Mouse (Mus musculus) forebrain, postnatal 0 days (tissue): ENCODE data around the gene Mpp4. TPM values are rescaled to one million over a fixed set of nuclear protein-coding genes. Genes with fewer than 3 reads are reported as not detected.

Experiments
- ATAC-seq: fragments of 200-750 bp; cut with Nextera tagmentation; 2 replicates; pipeline ENCODE4 v1.8.0; 2017; ENCODE audit warnings: mild to moderate bottlenecking, moderate library complexity
- DNase-seq: peaks from one replicate; pipeline ENCODE4 v3.0.0-alpha.2; 2015
- H3K27ac ChIP-seq: fragments of 300-500 bp; sonication (generic); 2 replicates; pipeline ENCODE4 v1.5.1; 2014; ENCODE audit warnings: low read depth, mild to moderate bottlenecking, antibody characterized with exemption, low read length, moderate library complexity, mixed read lengths
- H3K27me3 ChIP-seq: fragments of 300-500 bp; sonication (generic); 2 replicates; pipeline ENCODE4 v1.6.1; 2014; ENCODE audit warnings: mild to moderate bottlenecking, low read length, mixed read lengths; ENCODE audit not compliant: insufficient read depth
- H3K36me3 ChIP-seq: fragments of 300-500 bp; sonication (generic); 2 replicates; pipeline ENCODE4 v1.6.1; 2014; ENCODE audit warnings: mild to moderate bottlenecking, moderate library complexity; ENCODE audit not compliant: insufficient read depth
- H3K4me1 ChIP-seq: fragments of 300-500 bp; sonication (generic); 2 replicates; pipeline ENCODE4 v1.6.1; 2014; ENCODE audit warnings: antibody characterized with exemption; ENCODE audit not compliant: insufficient read depth
- H3K4me2 ChIP-seq: fragments of 300-500 bp; sonication (generic); 2 replicates; pipeline ENCODE4 v1.6.1; 2014; ENCODE audit warnings: low read depth, mild to moderate bottlenecking, moderate library complexity
- H3K4me3 ChIP-seq: fragments of 300-500 bp; sonication (generic); 2 replicates; pipeline ENCODE4 v1.5.1; 2014; ENCODE audit warnings: low read depth, low read length, mixed read lengths
- H3K9ac ChIP-seq: fragments of 300-500 bp; sonication (generic); 2 replicates; pipeline ENCODE4 v1.6.1; 2014; ENCODE audit warnings: mild to moderate bottlenecking
- H3K9me3 ChIP-seq: fragments of 300-500 bp; sonication (generic); 2 replicates; pipeline ENCODE4 v1.6.1; 2016; ENCODE audit warnings: low read length
- CTCF ChIP-seq: sonication (generic); IDR thresholded peaks from 2 replicates; pipeline ENCODE4 v1.5.1; 2016; ENCODE audit warnings: antibody characterized with exemption, control low read depth, low read depth
- WGBS: fragments of 180-500 bp; shearing (Covaris S2); extraction: QIAGEN DNeasy Blood & Tissue Kit; methylation state at CpG from one replicate; pipeline ENCODE4 v1.1.7; 2014; 5-methylcytosine and 5-hydroxymethylcytosine counted together
- polyA plus RNA-seq: library from polyadenylated mRNA; unstranded; fragments of >200 nt; fragmentation: Nextera tagmentation; extraction: Ambion mirVana; gene quantifications from 2 replicates; pipeline ENCODE4 v1.2.1, GENCODE M21; 2015
- total RNA-seq: library from RNA; depleted of rRNA; stranded (reverse); fragments of >200 nt; gene quantifications from 2 replicates; pipeline ENCODE4 v1.2.3, GENCODE M21; 2014

The Mpp4 gene
- total and polyA plus RNA-seq, 2 experiments from 2014 or later = 0.47 to 1.9 TPM

- no peaks in the 10 kb centered on the region for H3K9me3 ChIP-seq
- no peaks in the 10 kb centered on the region for H3K4me1 ChIP-seq
- no peak overlapping the region for H3K4me2 ChIP-seq
- H3K27me3 ChIP-seq = no peaks in the 10 kb centered on the region
- no peak overlapping the region for H3K27ac ChIP-seq
- no peak for TF ChIP-seq CTCF
- peaks cover 63% of the 10 kb centered on the region for H3K36me3 ChIP-seq
- H3K9ac ChIP-seq = no peak overlapping the region
- DNase-seq (no peak), ATAC-seq (no peak)
- H3K4me3 ChIP-seq = no peak overlapping the region
- 85% methylated on average over 2 of the region's 2 CpGs for WGBS
Observed at GRCm38 (mm10) chr1:59168556-59168955, 5.4 kb upstream of the Mpp4 start.

- DNase-seq (no peak), ATAC-seq (no peak)
- Histone ChIP-seq H3K9ac (no peak overlapping the region), H3K4me2 (no peak overlapping the region), H3K27me3 (no peaks in the 10 kb centered on the region), H3K36me3 (peaks cover 63% of the 10 kb centered on the region), H3K9me3 (no peaks in the 10 kb centered on the region), H3K4me1 (no peaks in the 10 kb centered on the region), H3K27ac (no peak overlapping the region), H3K4me3 (no peak overlapping the region)
- WGBS = 94% methylated on average over 4 of the region's 4 CpGs
- TF ChIP-seq CTCF = no peak
Observed at GRCm38 (mm10) chr1:59167654-59168425, 4.7 kb upstream of the Mpp4 start.

GRCm38 (mm10) chr1:59166232-59166905 lies 3.2 kb upstream of the Mpp4 start:
- Histone ChIP-seq H3K27me3 (no peaks in the 10 kb centered on the region), H3K4me1 (no peaks in the 10 kb centered on the region), H3K4me3 (no peak overlapping the region), H3K27ac (no peak overlapping the region), H3K36me3 (peaks cover 54% of the 10 kb centered on the region), H3K9ac (no peak overlapping the region), H3K4me2 (no peak overlapping the region), H3K9me3 (no peaks in the 10 kb centered on the region)
- TF ChIP-seq CTCF = no peak
- no peak for ATAC-seq
- 70% methylated on average over 9 of the region's 9 CpGs for WGBS
- DNase-seq = no peak

GRCm38 (mm10) chr1:59163918-59164317 lies 729 bp upstream of the Mpp4 start:
- 32% methylated on average over 5 of the region's 5 CpGs for WGBS
- Histone ChIP-seq H3K9me3 (no peaks in the 10 kb centered on the region), H3K4me2 (no peak overlapping the region), H3K9ac (no peak overlapping the region), H3K36me3 (peaks cover 41% of the 10 kb centered on the region), H3K27ac (0 out of 2 replicates have a peak overlapping the region, but pooled peaks have one; percentile 15), H3K4me1 (no peaks in the 10 kb centered on the region), H3K4me3 (no peak overlapping the region), H3K27me3 (no peaks in the 10 kb centered on the region)
- TF ChIP-seq CTCF = no peak
- DNase-seq = no peak
- peak; percentile 45 for ATAC-seq

GRCm38 (mm10) chr1:59162309-59163024 lies 722 bp downstream of the Mpp4 start:
- no peak for DNase-seq
- 24% methylated on average over 8 of the region's 8 CpGs for WGBS
- H3K4me2 ChIP-seq = no peak overlapping the region

GRCm38 (mm10) chr1:59161396-59161795 lies 1.8 kb downstream of the Mpp4 start:
- no peak for TF ChIP-seq CTCF
- no peak overlapping the region for H3K4me2 ChIP-seq
- ATAC-seq (no peak), DNase-seq (no peak)
- H3K27me3 ChIP-seq = no peaks in the 10 kb centered on the region
- 64% methylated on average over 6 of the region's 6 CpGs for WGBS
- no peaks in the 10 kb centered on the region for H3K4me1 ChIP-seq
- H3K27ac ChIP-seq = no peak overlapping the region
- peaks cover 23% of the 10 kb centered on the region; the same call in 1 of the 2 replicates for H3K36me3 ChIP-seq
- H3K9me3 ChIP-seq = no peaks in the 10 kb centered on the region
- no peak overlapping the region for H3K4me3 ChIP-seq
- H3K9ac ChIP-seq = no peak overlapping the region

More at GRCm38 (mm10) chr1:59162309-59163024, 722 bp downstream of the Mpp4 start:
- ATAC-seq = peak; percentile 8; the same call in 1 of the 2 replicates
- Histone ChIP-seq H3K36me3 (peaks cover 31% of the 10 kb centered on the region), H3K9ac (no peak overlapping the region), H3K27me3 (no peaks in the 10 kb centered on the region), H3K4me3 (no peak overlapping the region), H3K9me3 (no peaks in the 10 kb centered on the region), H3K27ac (no peak overlapping the region), H3K4me1 (no peaks in the 10 kb centered on the region)
- no peak for TF ChIP-seq CTCF
